Mouse (Mus musculus) 416B (cell line): Measurements from ENCODE around the gene Ppp1r27.

ENCODE experiments used
- DNase-seq: peaks from one replicate; pipeline ENCODE4 v3.0.0; 2011; ENCODE audit warnings: low read depth

Ppp1r27 gene

GRCm38 (mm10) chr11:120575046-120575445 lies 24.1 kb upstream of the Ppp1r27 start:
- DNase-seq, result no peak

GRCm38 (mm10) chr11:120574278-120574600 lies 23.3 kb upstream of the Ppp1r27 start:
- DNase-seq, result peak; percentile 35

GRCm38 (mm10) chr11:120573585-120574277 lies 22.8 kb upstream of the Ppp1r27 start:
- no peak for DNase-seq

- peak; percentile 100 for DNase-seq
Observed at GRCm38 (mm10) chr11:120572752-120573584, 22.0 kb upstream of the Ppp1r27 start, which contains the start of gene P4hb. P4hb (minus strand) TSS chr11:120573253.

- DNase-seq, result peak; percentile 38
Observed at GRCm38 (mm10) chr11:120572417-120572751, 21.5 kb upstream of the Ppp1r27 start.

- no peak for DNase-seq
Observed at GRCm38 (mm10) chr11:120571754-120572416, 21.0 kb upstream of the Ppp1r27 start.

GRCm38 (mm10) chr11:120571122-120571521 lies 20.2 kb upstream of the Ppp1r27 start:
- DNase-seq, result peak; percentile 75

- no peak for DNase-seq
Observed at GRCm38 (mm10) chr11:120568324-120568723, 17.4 kb upstream of the Ppp1r27 start.

GRCm38 (mm10) chr11:120565114-120565513 lies 14.2 kb upstream of the Ppp1r27 start:
- DNase-seq, result no peak

GRCm38 (mm10) chr11:120562949-120563348 lies 12.0 kb upstream of the Ppp1r27 start:
- no peak for DNase-seq

- no peak for DNase-seq
Observed at GRCm38 (mm10) chr11:120560952-120561728, 10.2 kb upstream of the Ppp1r27 start.

GRCm38 (mm10) chr11:120558843-120559242 lies 7.9 kb upstream of the Ppp1r27 start:
- peak; percentile 47 for DNase-seq

GRCm38 (mm10) chr11:120555260-120555659 lies 4.3 kb upstream of the Ppp1r27 start:
- no peak for DNase-seq

GRCm38 (mm10) chr11:120554834-120555233 lies 3.9 kb upstream of the Ppp1r27 start:
- peak; percentile 69 for DNase-seq

- no peak for DNase-seq
Observed at GRCm38 (mm10) chr11:120552736-120553135, 1.8 kb upstream of the Ppp1r27 start.

- no peak for DNase-seq
Observed at GRCm38 (mm10) chr11:120549986-120550809, 734 bp downstream of the Ppp1r27 start.

GRCm38 (mm10) chr11:120549168-120549945 lies 1.6 kb downstream of the Ppp1r27 start, which contains the start of gene Mcrip1:
Mcrip1 (minus strand) TSS chr11:120549727.
- DNase-seq, result peak; percentile 86

GRCm38 (mm10) chr11:120548786-120549167 lies 2.2 kb downstream of the Ppp1r27 start:
- DNase-seq, result no peak

- DNase-seq, result no peak
Observed at GRCm38 (mm10) chr11:120548214-120548613, 2.7 kb downstream of the Ppp1r27 start.

- DNase-seq, result peak; percentile 70
Observed at GRCm38 (mm10) chr11:120547469-120547868, 3.5 kb downstream of the Ppp1r27 start.
